Mouse (Mus musculus): ENCODE results near the gene Dnaaf5.

- no peak for TF ChIP-seq TAL1 (IDR thresholded peaks at IDR 0.05; ENCODE audit: low read length)
- TF ChIP-seq GATA1 (IDR thresholded peaks at IDR 0.05; ENCODE audit: low read length): no peak
These were observed 594 bp downstream of the Dnaaf5 start for GRCm38 (mm10) chr5:139150603-139151031.

Measured in erythroblast, embryonic 14.5 days (primary cell).